Mouse (Mus musculus): ENCODE measurements around the gene Chrng.

The Chrng gene

DNA sequence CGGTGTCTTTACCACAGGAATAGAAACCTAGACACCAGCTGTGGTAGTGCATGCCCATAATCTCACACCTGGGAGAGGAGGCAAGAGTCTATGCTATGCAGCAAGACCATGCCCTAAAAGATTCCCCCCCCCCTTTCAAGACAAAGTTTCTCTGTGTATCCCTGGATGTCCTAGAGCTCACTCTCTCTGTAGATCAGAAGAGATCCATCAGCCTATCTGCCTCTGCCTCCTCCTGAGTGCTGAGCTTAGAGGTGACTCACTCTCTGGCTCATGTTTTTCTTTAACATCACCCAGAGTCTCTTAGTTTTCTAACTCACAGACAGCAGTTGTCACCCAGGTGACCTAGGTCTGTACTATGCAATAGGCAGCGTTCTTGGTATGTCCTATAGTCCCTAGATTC lies 54.9 kb downstream of the Chrng start:
- no peak for DNase-seq
